Mouse (Mus musculus) olfactory bulb, adult 2 months (tissue): ENCODE results near the gene Olfr237-ps1.

Experiments used
- CTCF ChIP-seq: fragments of 200-500 bp; IDR thresholded peaks from 2 replicates; pipeline ENCODE4 v1.5.1; 2012; ENCODE audit warnings: low read depth, mild to moderate bottlenecking, low read length, moderate library complexity; ENCODE audit not compliant: insufficient read depth
- POLR2A ChIP-seq: fragments of 200-500 bp; IDR thresholded peaks from 2 replicates; pipeline ENCODE4 v1.6.1; 2012; ENCODE audit warnings: mild to moderate bottlenecking, low read depth, low read length, moderate library complexity; ENCODE audit not compliant: insufficient read depth

GRCm38 (mm10) chr6:43171840-43172239, 25.5 kb downstream of the Olfr237-ps1 start, which contains the start of gene Olfr13:
- TF ChIP-seq CTCF (no peak), POLR2A (no peak)
